Mouse (Mus musculus) spleen, adult 2 months (tissue): ENCODE measurements at regions not wholly inside any gene's neighbourhood (a gene's known extent, or its start where the extent isn't known, plus 50 kb on each side); places are given as distances from the start of the nearest gene placed in this dataset.
"Not testable (repeated sequence)": the region's sequence is repeated elsewhere in the genome, so short reads cannot be mapped to it uniquely, and the experiment has no call there.

Source experiments
- CTCF ChIP-seq: fragments of 200-500 bp; IDR thresholded peaks from 2 replicates; pipeline ENCODE4 v1.5.1; 2011; ENCODE audit warnings: mild to moderate bottlenecking, inconsistent platforms; ENCODE audit not compliant: insufficient read depth, insufficient read length, insufficient replicate concordance; ENCODE audit errors: extremely low read depth
- POLR2A ChIP-seq: fragments of 200-500 bp; IDR thresholded peaks from 2 replicates; pipeline ENCODE4 v1.6.1; 2011; ENCODE audit warnings: low read depth, low read length, inconsistent platforms

- not testable (repeated sequence) for TF ChIP-seq CTCF, POLR2A
These were observed 198.8 kb downstream of the Samd9l start for GRCm38 (mm10) chr6:3200586-3200985.
